Mouse (Mus musculus): ENCODE results near the gene Commd2.
A peak's percentile ranks its signal among the peaks of the same experiment; 100 is the strongest.

Commd2 gene

DNA sequence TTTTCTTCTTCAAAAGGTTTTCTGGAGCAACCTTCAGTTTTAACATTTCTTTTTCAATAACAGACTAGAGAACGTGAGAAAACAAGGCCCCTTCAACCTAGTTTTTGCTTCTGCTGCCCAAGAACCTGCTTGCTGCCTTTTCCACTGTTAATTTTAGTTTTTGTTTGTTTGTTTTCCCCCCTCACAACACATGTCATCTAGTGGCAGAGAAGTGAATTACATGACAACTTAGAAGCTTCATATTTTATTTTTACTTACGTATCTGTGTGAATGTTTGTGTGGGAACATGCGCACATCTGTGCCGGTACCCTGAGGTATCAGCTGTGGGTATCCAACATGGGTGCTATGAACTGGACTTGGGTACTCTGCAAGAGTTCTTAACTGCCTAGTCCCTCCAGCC, 35.9 kb downstream of the Commd2 start:
- no peak for DNase-seq (ENCODE audit: low read depth, low spot score)

DNA sequence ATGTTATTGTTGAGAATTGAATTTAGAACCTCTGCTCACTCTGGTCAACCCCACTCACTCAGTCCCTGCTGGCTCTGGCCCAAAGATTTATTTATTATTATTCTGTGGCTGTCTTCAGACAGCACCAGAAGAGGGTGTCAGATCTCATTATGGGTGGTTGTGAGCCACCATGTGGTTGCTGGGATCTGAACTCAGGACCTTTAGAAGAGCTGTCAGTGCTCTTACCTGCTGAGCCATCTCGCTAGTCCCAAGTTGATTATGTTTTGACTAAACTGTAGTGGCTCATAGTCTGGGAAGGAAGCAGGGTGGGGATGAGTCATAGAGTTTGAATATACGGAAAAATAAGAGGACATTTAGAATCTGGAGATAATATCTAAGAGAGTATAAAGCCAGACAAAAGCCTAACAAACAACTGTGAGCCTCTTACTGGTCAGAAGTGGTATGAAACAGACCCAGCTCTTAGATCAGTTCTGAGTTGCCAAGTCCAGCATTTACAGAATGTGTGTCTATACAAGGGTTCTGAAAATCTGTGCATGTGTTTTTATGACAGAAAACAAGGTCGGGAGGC, 39.0 kb downstream of the Commd2 start:
- DNase-seq (ENCODE audit: low read depth, low spot score), result no peak

- DNase-seq (ENCODE audit: low read depth, low spot score), result no peak
Measured at GRCm38 (mm10) chr3:57611776-57612175, 39.7 kb downstream of the Commd2 start.

DNA sequence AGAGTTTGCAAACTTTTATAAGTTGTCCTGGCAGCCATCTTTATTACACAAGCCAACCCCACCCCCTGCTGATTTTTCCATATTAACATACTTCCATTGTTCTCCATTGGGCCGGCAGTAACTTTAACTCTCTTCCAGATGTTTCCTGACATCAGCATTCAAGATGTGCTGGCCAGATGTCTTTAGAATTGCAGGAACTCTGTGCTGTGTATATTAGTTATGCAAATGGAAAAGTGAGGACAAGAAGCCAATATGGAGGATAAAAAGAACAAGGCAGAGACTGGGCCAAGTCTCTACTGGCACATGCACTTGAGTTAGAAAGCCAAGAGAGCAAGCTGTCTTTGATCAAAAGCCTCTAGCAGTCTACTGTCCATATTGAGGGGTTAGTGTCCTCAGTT, 46.9 kb downstream of the Commd2 start:
- DNase-seq (ENCODE audit: low read depth, low spot score), result peak; percentile 20

GRCm38 (mm10) chr3:57603891-57604617, 47.5 kb downstream of the Commd2 start:
- DNase-seq (ENCODE audit: low read depth, low spot score), result no peak

DNA sequence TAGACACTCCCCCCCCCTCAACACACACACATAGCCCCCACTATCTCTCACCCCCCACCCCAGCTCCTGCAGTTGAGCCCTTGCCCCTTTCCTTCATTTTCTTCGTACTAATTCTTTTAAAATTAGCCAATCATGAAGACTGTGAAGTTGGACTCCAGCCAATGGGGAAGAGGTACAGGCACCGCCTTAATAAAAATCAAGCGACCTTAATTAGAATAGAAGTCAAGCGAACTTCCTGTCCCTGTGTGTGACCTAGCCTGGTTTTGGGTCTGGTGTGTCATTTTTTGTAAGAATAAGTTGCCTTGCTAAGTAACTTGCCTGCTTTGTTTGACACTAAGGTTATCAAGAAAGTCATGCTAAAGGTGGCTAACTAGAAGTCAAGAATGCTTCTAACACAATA, 48.9 kb downstream of the Commd2 start:
- DNase-seq (ENCODE audit: low read depth, low spot score), result no peak

- DNase-seq (ENCODE audit: low read depth, low spot score), result no peak
Measured at GRCm38 (mm10) chr3:57596566-57596965, 54.9 kb downstream of the Commd2 start.

- no peak for DNase-seq (ENCODE audit: low read depth, low spot score)
Measured at GRCm38 (mm10) chr3:57595506-57595905, 56.0 kb downstream of the Commd2 start.

All from forelimb bud, embryonic 11.5 days (tissue).